Mouse (Mus musculus): ENCODE measurements around the gene Mok. TPM values are rescaled to one million over a fixed set of nuclear protein-coding genes. Genes with fewer than 3 reads are reported as not detected.

Gene Mok
- 0.60 and 0.79 TPM in 2 replicates for polyA plus RNA-seq (2015; fragmentation: Nextera tagmentation; extraction: Ambion mirVana)

GRCm38 (mm10) chr12:110840348-110841198, at the start of gene Mok:
TSS of gene Mok (minus strand) at chr12:110840939.

DNA sequence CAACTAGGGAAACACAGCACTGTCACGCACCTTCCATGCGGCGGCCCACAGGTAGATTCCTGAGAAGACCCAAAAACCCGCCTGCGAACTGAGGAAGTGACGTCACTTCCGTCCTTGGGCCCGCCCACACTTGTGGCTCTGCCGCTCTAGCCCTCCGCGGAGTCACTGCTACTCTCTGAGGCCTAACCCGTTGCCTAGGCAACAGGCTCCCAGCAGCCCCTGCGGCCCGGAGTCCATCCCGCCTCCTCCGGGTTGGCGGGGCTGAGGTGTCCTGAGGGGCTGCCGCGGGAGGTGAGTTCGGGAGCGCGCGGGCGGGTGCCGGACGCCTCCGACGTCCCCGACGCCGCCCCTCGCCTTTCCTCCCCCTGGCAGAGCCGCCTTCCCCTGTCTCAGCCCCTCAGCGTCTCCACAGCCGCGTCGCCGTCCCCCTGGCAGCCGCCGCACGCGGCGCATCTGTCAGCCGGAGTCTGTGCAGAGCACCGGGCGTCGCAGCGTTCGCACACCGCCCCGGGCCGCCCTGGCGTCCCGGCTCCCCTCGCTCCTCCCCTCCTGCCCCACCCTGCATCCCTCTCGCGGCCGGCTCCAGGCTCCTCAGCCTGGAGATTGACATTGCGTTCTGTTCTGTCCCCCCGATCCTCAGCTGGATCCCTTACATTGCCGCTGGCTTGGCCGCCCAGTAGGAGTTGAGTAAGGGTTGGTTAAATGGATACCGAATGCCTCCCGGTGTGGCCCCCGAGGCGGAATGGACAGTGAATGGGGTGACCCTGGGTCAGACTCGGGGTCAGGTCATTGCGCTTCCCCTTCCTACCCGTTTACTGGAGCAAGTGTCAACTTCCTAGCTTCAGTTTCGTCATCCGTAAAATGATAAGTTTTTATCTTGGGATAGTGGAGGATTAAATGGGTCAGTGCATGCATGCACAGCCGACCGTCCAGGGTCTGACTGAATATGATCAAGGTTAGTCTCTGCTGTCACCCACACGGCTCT, 48.6 kb upstream of the Mok start, which contains the start of the genes Cinp and Tecpr2:
Gene Cinp, minus strand, starts transcription at position 110 of the 985 bp plus-strand sequence.
Gene Tecpr2, plus strand, starts transcription at position 229 of the 985 bp plus-strand sequence.

DNA sequence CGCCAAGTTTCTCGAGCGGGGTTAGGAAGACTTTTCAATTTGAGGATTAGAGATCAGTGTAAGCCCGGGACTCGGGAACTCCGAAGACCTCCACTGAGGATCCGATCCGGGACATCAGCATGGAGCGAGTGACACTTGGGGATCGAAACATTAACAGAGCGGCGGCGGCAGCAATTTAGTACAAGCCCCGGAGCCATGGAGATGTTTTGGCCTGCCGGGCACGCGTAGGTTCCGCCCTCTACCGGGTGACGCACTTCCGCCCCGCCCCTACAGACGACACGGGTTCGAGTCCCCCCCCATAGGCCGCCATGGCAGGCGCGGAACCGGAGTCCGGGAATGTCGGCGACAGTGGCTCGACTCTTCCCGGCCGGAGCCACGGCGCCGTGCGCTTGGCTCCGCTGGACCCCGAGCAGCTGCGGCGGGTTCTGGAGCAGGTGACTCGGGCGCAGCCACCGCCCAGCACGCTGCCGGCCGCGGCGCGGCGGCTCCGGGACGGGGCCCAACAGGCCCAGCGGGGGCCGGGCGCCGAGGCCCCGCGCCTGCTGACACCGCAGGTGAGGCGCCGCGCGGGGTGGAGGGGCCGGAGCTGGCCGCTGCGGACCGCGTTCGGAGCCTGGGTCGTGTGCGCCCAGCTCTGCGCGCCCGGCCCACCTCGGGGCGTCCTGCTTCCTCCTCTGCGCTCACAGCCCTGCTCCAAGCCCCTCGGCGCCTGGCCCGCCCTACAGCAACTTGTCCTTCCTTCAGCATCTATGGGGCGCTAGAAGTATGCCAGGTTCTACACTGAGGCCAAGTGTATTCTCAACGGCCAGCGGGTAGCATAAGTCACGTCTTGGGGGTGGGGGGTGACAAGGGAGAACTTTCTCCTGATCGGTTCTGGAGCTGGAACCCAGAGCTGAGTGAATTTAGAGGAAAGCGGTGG, 9.5 kb upstream of the Mok start, which contains the start of gene Zfp839:
Gene Zfp839, plus strand, starts transcription at position 244 of the 919 bp plus-strand sequence.

Other genes starting within 250 kb of the Mok start
- 22.0 and 23.9 TPM in 2 replicates for gene Dync1h1, start 239.5 kb downstream of the Mok start, polyA plus RNA-seq (2015; fragmentation: Nextera tagmentation; extraction: Ambion mirVana)
- not detected in 2 replicates for gene 1700001K19Rik, start 158.3 kb downstream of the Mok start, polyA plus RNA-seq (2015; fragmentation: Nextera tagmentation; extraction: Ambion mirVana)
- 179 TPM in 2 replicates for gene Hsp90aa1, start 138.2 kb downstream of the Mok start, polyA plus RNA-seq (2015; fragmentation: Nextera tagmentation; extraction: Ambion mirVana)
- 7.6 and 10.1 TPM in 2 replicates for gene Wdr20, start 103.0 kb downstream of the Mok start, polyA plus RNA-seq (2015; fragmentation: Nextera tagmentation; extraction: Ambion mirVana)
- 2.7 and 3.8 TPM in 2 replicates for gene Zfp839, start 9.3 kb upstream of the Mok start, polyA plus RNA-seq (2015; fragmentation: Nextera tagmentation; extraction: Ambion mirVana)
- gene Cinp, start 48.2 kb upstream of the Mok start, polyA plus RNA-seq (2015; fragmentation: Nextera tagmentation; extraction: Ambion mirVana): 40.9 and 41.2 TPM in 2 replicates
- gene Tecpr2, start 48.3 kb upstream of the Mok start, polyA plus RNA-seq (2015; fragmentation: Nextera tagmentation; extraction: Ambion mirVana): 1.0 TPM in 2 replicates
- 50.2 and 59.2 TPM in 2 replicates for gene Ankrd9, start 138.1 kb upstream of the Mok start, polyA plus RNA-seq (2015; fragmentation: Nextera tagmentation; extraction: Ambion mirVana)
- gene Rcor1, start 198.4 kb upstream of the Mok start, polyA plus RNA-seq (2015; fragmentation: Nextera tagmentation; extraction: Ambion mirVana): 5.7 and 6.4 TPM in 2 replicates